Mouse (Mus musculus) MEL (cell line): ENCODE measurements at regions not wholly inside any gene's neighbourhood (a gene's known extent, or its start where the extent isn't known, plus 50 kb on each side); places are given as distances from the start of the nearest gene placed in this dataset.

Experiments used
- CTCF ChIP-seq, 3 experiments: IDR thresholded peaks in 2 of 3; conservative IDR thresholded peaks in 1 of 3; 2 replicates each; pipeline ENCODE4 v1.5.1; 2011 to 2012; ENCODE audit warnings: low read length in 3 of 3, low read depth in 2 of 3, mild to moderate bottlenecking in 2 of 3, improper control_type of control experiment in 1 of 3, inconsistent platforms in 1 of 3, mixed read lengths in 1 of 3, moderate library complexity in 1 of 3; ENCODE audit not compliant: control insufficient read depth in 1 of 3, insufficient read depth in 1 of 3, poor library complexity in 1 of 3, severe bottlenecking in 1 of 3
- EP300 ChIP-seq, 2 experiments: IDR thresholded peaks; 2 replicates each; pipeline ENCODE4 v1.6.1; 2011; ENCODE audit warnings: improper control_type of control experiment in 2 of 2, low read length in 2 of 2, low read depth in 1 of 2, mild to moderate bottlenecking in 1 of 2
- MAZ ChIP-seq: IDR thresholded peaks from 2 replicates; pipeline ENCODE4 v1.6.1; 2012; ENCODE audit warnings: low read depth, mild to moderate bottlenecking, inconsistent platforms, low read length, improper control_type of control experiment
- NELFE ChIP-seq: IDR thresholded peaks from 2 replicates; pipeline ENCODE4 v1.6.1; 2011; ENCODE audit warnings: low read depth, low read length, improper control_type of control experiment

DNA sequence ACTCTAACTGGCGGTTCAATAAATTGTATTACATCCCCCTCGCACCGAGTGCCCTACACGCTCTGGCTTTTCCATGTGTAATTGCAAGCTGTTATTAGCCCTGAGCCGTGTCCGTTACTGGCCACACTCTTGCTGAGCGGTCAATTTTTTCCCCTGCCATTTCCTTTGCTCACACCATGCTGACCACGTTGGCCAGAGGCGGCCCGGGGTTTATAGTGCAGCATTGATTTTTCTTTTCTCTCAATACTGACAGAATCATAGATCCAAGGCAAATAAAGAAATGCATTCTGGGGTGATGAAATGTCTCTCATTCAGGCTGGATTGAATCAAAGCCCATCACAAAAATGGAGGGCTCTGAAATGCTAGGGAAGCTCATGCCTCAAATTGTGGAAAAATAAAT is 150.0 kb upstream of the Onecut1 start:
- no peak for TF ChIP-seq NELFE
- TF ChIP-seq MAZ: no peak
- TF ChIP-seq CTCF (IDR thresholded peaks at IDR 0.05 in 2 of 3, conservative IDR thresholded peaks at IDR 0.05 in 1 of 3; ENCODE audit: control insufficient read depth in 1 of 3, insufficient read depth in 1 of 3, low read depth in 2 of 3, low read length in 3 of 3, poor library complexity in 1 of 3, severe bottlenecking in 1 of 3): no peak
- TF ChIP-seq EP300 (IDR thresholded peaks at IDR 0.05; ENCODE audit: low read depth in 1 of 2, low read length in 2 of 2): no peak
